ENCODE assay signal across 30 mouse cellular contexts in genomic region chr3:86522880-86523505, GRCm38 (mm10). TPM values are rescaled to one million over a fixed set of nuclear protein-coding genes. Genes with fewer than 3 reads are reported as not detected.
A peak's percentile ranks its signal among the peaks of the same experiment; 100 is the strongest.
DNase-seq lines count a peak whose midpoint lies in the region; ATAC-seq and TF ChIP-seq lines count a peak whose summit lies in the region.
"Had no signal": no experiment of that assay in that cellular context is flagged by ENCODE, and none has a peak within 500 bp of the region (broad histone marks: within the 10 kb centered on the region; RNA-seq: fewer than 3 reads in every experiment).

No protein-coding gene starts in this region.

- in situ Hi-C loops in CH12.LX (cut with MboI; ENCODE audit: low pct_ligation_motif_present, low pct_unique_long_range_greater_than_20kb, low sequenced_read_pairs) = no loop called here

- dilution Hi-C loops in CH12.LX (cut with MboI; ENCODE audit: extremely low pct_ligation_motif_present, extremely low pct_unique_long_range_greater_than_20kb, low sequenced_read_pairs) = no loop called here

- no peak overlapping the region for H3K4me3 ChIP-seq in midbrain, embryonic 11.5 days (ENCODE audit: low read depth, low read length)
- H3K4me3 ChIP-seq in midbrain, embryonic 16.5 days (ENCODE audit: low read depth, low read length) = no peak overlapping the region
- H3K4me3 ChIP-seq in CH12.LX (replicated peaks in 1 of 3; ENCODE audit: low read depth in 2 of 3, low read length in 2 of 3, poor library complexity in 1 of 3) = no peak overlapping the region
- H3K4me3 ChIP-seq: embryonic facial prominence, embryonic 13.5 days; embryonic facial prominence, embryonic 15.5 days; erythroblast, embryonic 14.5 days; forebrain, embryonic 10.5 days; forebrain, embryonic 12.5 days had no signal

- H3K27me3 ChIP-seq in midbrain, embryonic 11.5 days (ENCODE audit: control insufficient read depth, insufficient read depth, low read length) = no peaks in the 10 kb centered on the region
- no peaks in the 10 kb centered on the region for H3K27me3 ChIP-seq in midbrain, embryonic 16.5 days (ENCODE audit: control insufficient read depth, insufficient read depth, low read depth, low read length)
- H3K27me3 ChIP-seq in CH12.LX (replicated peaks) = no peaks in the 10 kb centered on the region
- H3K27me3 ChIP-seq: embryonic facial prominence, embryonic 13.5 days; embryonic facial prominence, embryonic 15.5 days; forebrain, embryonic 12.5 days; Patski had no signal

- H3K4me2 ChIP-seq in midbrain, embryonic 11.5 days = no peak overlapping the region
- no peak overlapping the region for H3K4me2 ChIP-seq in midbrain, embryonic 16.5 days (ENCODE audit: low read length)
- H3K4me2 ChIP-seq in CH12.LX (ENCODE audit: insufficient read depth, low read depth, poor library complexity, severe bottlenecking) = no peak overlapping the region; the same call in 1 of the 2 replicates
- H3K4me2 ChIP-seq: embryonic facial prominence, embryonic 13.5 days; embryonic facial prominence, embryonic 15.5 days; forebrain, embryonic 12.5 days had no signal

- H3K79me2 ChIP-seq in CH12.LX (replicated peaks; ENCODE audit: control insufficient read depth, extremely low read depth, insufficient read depth, poor library complexity, severe bottlenecking) = no peaks in the 10 kb centered on the region

- no peak for TF ChIP-seq CTCF in CH12.LX (conservative IDR thresholded peaks at IDR 0.05 in 1 of 2, IDR thresholded peaks at IDR 0.05 in 1 of 2; ENCODE audit: low read depth in 2 of 2, low read length in 2 of 2)
- TF ChIP-seq CTCF in brain, embryonic 14.5 days (IDR thresholded peaks at IDR 0.05; ENCODE audit: borderline replicate concordance, extremely low read depth, insufficient read depth, insufficient read length) = no peak

- H3K9me3 ChIP-seq in midbrain, embryonic 11.5 days (ENCODE audit: control insufficient read depth, low read length) = no peaks in the 10 kb centered on the region
- H3K9me3 ChIP-seq in midbrain, embryonic 16.5 days (replicated peaks; ENCODE audit: control insufficient read depth, low read length, poor library complexity, severe bottlenecking) = no peaks in the 10 kb centered on the region
- H3K9me3 ChIP-seq in CH12.LX (replicated peaks; ENCODE audit: low read length) = no peaks in the 10 kb centered on the region
- H3K9me3 ChIP-seq: embryonic facial prominence, embryonic 13.5 days; embryonic facial prominence, embryonic 15.5 days; forebrain, embryonic 10.5 days; forebrain, embryonic 12.5 days had no signal

- H3K27ac ChIP-seq in midbrain, embryonic 11.5 days (ENCODE audit: low read depth, low read length) = no peak overlapping the region
- no peak overlapping the region for H3K27ac ChIP-seq in midbrain, embryonic 16.5 days (ENCODE audit: low read length)
- H3K27ac ChIP-seq in CH12.LX (ENCODE audit: insufficient read depth, low read depth) = no peak overlapping the region
- H3K27ac ChIP-seq: embryonic facial prominence, embryonic 13.5 days; embryonic facial prominence, embryonic 15.5 days; forebrain, embryonic 10.5 days; forebrain, embryonic 12.5 days had no signal

- DNase-seq in midbrain, embryonic 11.5 days (ENCODE audit: low spot score, missing footprints) = peak; percentile 75
- DNase-seq in CH12.LX (ENCODE audit: extremely low read depth) = peak; percentile 61
- peak; percentile 33 for DNase-seq in MEL-GATA-1-ER (ENCODE audit: extremely low read depth, low read depth)
- peak; percentile 32 for DNase-seq in brain, embryonic 14.5 days (ENCODE audit: low read depth)
- DNase-seq in frontal cortex, postnatal 25 days (ENCODE audit: low spot score in 2 of 2) = no peak
- DNase-seq in heart, adult 18-20 months = no peak
- DNase-seq in kidney, postnatal 4 days = no peak
- DNase-seq: adrenal gland, adult 8-10 months; adrenal gland, postnatal 14 days; adrenal gland, postnatal 36 days; B cell, adult 2 months; cerebellum, adult 11 months; cerebellum, adult 18-20 months; cerebellum, adult 8-10 months; cerebellum, adult 9-11 months; cerebellum, postnatal 14 days; cerebellum, postnatal 36 days; embryo, embryonic 11 days had no signal

- no peaks in the 10 kb centered on the region for H3K36me3 ChIP-seq in midbrain, embryonic 11.5 days (ENCODE audit: control insufficient read depth, insufficient read depth, low read length)
- no peaks in the 10 kb centered on the region for H3K36me3 ChIP-seq in midbrain, embryonic 16.5 days (ENCODE audit: control insufficient read depth, insufficient read depth, low read length)
- H3K36me3 ChIP-seq in CH12.LX (replicated peaks in 1 of 2; ENCODE audit: control insufficient read depth in 1 of 2, insufficient read depth in 1 of 2, low read length in 1 of 2) = no peaks in the 10 kb centered on the region
- H3K36me3 ChIP-seq: embryonic facial prominence, embryonic 13.5 days; embryonic facial prominence, embryonic 15.5 days; forebrain, embryonic 10.5 days; forebrain, embryonic 12.5 days had no signal

- no peaks in the 10 kb centered on the region; the same call in 1 of the 2 replicates for H3K4me1 ChIP-seq in midbrain, embryonic 11.5 days (ENCODE audit: control insufficient read depth, insufficient read depth, low read length)
- no peaks in the 10 kb centered on the region for H3K4me1 ChIP-seq in midbrain, embryonic 16.5 days (ENCODE audit: control insufficient read depth, insufficient read depth, low read length)
- peaks cover 5 to 23% of the 10 kb centered on the region in 2 experiments; a peak in 3 of 4 replicates for H3K4me1 ChIP-seq in CH12.LX (ENCODE audit: control insufficient read depth in 1 of 2, insufficient read depth in 2 of 2)
- H3K4me1 ChIP-seq: embryonic facial prominence, embryonic 13.5 days; embryonic facial prominence, embryonic 15.5 days had no signal

- TF ChIP-seq RAD21 in CH12.LX (IDR thresholded peaks at IDR 0.05; ENCODE audit: low read depth, low read length) = no peak

- TF ChIP-seq EP300 in CH12.LX (IDR thresholded peaks at IDR 0.05; ENCODE audit: low read length) = peak; percentile 96

- WGBS in midbrain, embryonic 11.5 days = 64% methylated on average over 3 of the region's 3 CpGs
- 40% methylated on average over 3 of the region's 3 CpGs for WGBS in midbrain, embryonic 16.5 days

- no peak for TF ChIP-seq POLR2A in CH12.LX (IDR thresholded peaks at IDR 0.05; ENCODE audit: low read depth, low read length)
- TF ChIP-seq POLR2A in brain, embryonic 14.5 days (IDR thresholded peaks at IDR 0.05; ENCODE audit: borderline replicate concordance, extremely low read depth, insufficient read depth, insufficient read length, poor library complexity, severe bottlenecking) = no peak

- H3K9ac ChIP-seq in midbrain, embryonic 11.5 days (ENCODE audit: low read length) = no peak overlapping the region
- H3K9ac ChIP-seq in midbrain, embryonic 16.5 days (ENCODE audit: low read depth, low read length) = no peak overlapping the region
- H3K9ac ChIP-seq in CH12.LX (ENCODE audit: insufficient read depth, low read depth) = no peak overlapping the region
- H3K9ac ChIP-seq: embryonic facial prominence, embryonic 13.5 days; embryonic facial prominence, embryonic 15.5 days; forebrain, embryonic 12.5 days had no signal

- no peak for ATAC-seq in midbrain, embryonic 11.5 days (ENCODE audit: low FRiP score)
- ATAC-seq in midbrain, embryonic 16.5 days = no peak
- ATAC-seq: activated CD4-positive, CD25-positive, alpha-beta regulatory T cell, adult 4 months; CD4-positive, CD25-positive, alpha-beta regulatory T cell, adult 4 months; forebrain, embryonic 14.5 days; forebrain, embryonic 16.5 days; Patski had no signal

TF ChIP-seq in CH12.LX, 34 proteins besides CTCF, POLR2A, EP300 and RAD21:
- TF ChIP-seq IRF4 (IDR thresholded peaks at IDR 0.05; ENCODE audit: low read depth, low read length) = peak; percentile 90
- TF ChIP-seq USF1 (IDR thresholded peaks at IDR 0.05; ENCODE audit: low read depth, low read length) = no peak
- TF ChIP-seq MYC (IDR thresholded peaks at IDR 0.05; ENCODE audit: low read depth, low read length) = no peak
- TF ChIP-seq GABPA (IDR thresholded peaks at IDR 0.05; ENCODE audit: insufficient replicate concordance, low read depth, low read length) = no peak
- TF ChIP-seq POLR2AphosphoS2 (IDR thresholded peaks at IDR 0.05; ENCODE audit: low read depth, low read length) = no peak
- no peak for TF ChIP-seq PAX5 (IDR thresholded peaks at IDR 0.05; ENCODE audit: low read length)
- TF ChIP-seq RCOR1 (conservative IDR thresholded peaks at IDR 0.05; ENCODE audit: low read depth, low read length) = peak; percentile 75; the same call in 1 of the 2 replicates
- TF ChIP-seq JUN (IDR thresholded peaks at IDR 0.05; ENCODE audit: insufficient read depth, low read depth, low read length) = peak; percentile 53; the same call in 1 of the 2 replicates
- peak; percentile 65; the same call in 1 of the 2 replicates for TF ChIP-seq MAFK (IDR thresholded peaks at IDR 0.05; ENCODE audit: insufficient replicate concordance, low read length)
- peak; percentile 87 for TF ChIP-seq JUND (conservative IDR thresholded peaks at IDR 0.05; ENCODE audit: low read depth, low read length)

RNA-seq across cellular contexts. Expression of gene Mab21l2, which starts 25.4 kb away (rescaled TPM):
- 107 and 123 TPM in 2 replicates for polyA plus RNA-seq in midbrain, embryonic 11.5 days (2014; fragmentation: Nextera tagmentation; extraction: Ambion mirVana)
- polyA plus RNA-seq in midbrain, embryonic 16.5 days (2015; fragmentation: Nextera tagmentation; extraction: Ambion mirVana) = 53.9 and 67.8 TPM in 2 replicates
- total RNA-seq in CH12.LX (2012; rRNA removed) (0.08 TPM in 1 of 2 replicates, not detected in the other), CH12.LX (2014; rRNA removed) (not detected in 2 replicates)
- not detected in 2 replicates for polyA plus RNA-seq in CH12.LX (2012; ENCODE audit: insufficient read length, low read depth)
- 46.3 and 126 TPM in 2 replicates for polyA plus RNA-seq in brain, embryonic 14.5 days (2012; rRNA removed)
- total RNA-seq in heart, adult 18-20 months (2021) = under 1 TPM in 1 of 2 experiments, not detected in 1; 0.17 TPM
- total RNA-seq: common myeloid progenitor, adult 5-6 weeks had no signal
- polyA plus RNA-seq: erythroblast, embryonic 14.5 days; Patski had no signal

Comparison
In these comparisons a context has a peak if more than half of its experiments do, and no peak if none do; other contexts are left out.
1. DNase-seq: peak in midbrain, embryonic 11.5 days (single experiment), CH12.LX (single experiment), MEL-GATA-1-ER (single experiment) and brain, embryonic 14.5 days (single experiment); none in frontal cortex, postnatal 25 days (0 of 2), heart, adult 18-20 months (0 of 2) and kidney, postnatal 4 days (0 of 2).
2. RNA of gene Mab21l2, which starts 25.4 kb away (polyA plus RNA-seq): 46.3 to 126 TPM in brain, embryonic 14.5 days, 107 to 123 TPM in midbrain, embryonic 11.5 days and 53.9 to 67.8 TPM in midbrain, embryonic 16.5 days; not detected in CH12.LX; every median in the first group is over 10 times any median in the second.